ENCODE assay signal across 15 mouse cellular contexts in genomic region chr7:25903156-25903555, GRCm38 (mm10). TPM values are rescaled to one million over a fixed set of nuclear protein-coding genes. Genes with fewer than 3 reads are reported as not detected.
A peak's percentile ranks its signal among the peaks of the same experiment; 100 is the strongest.
DNase-seq lines count a peak whose midpoint lies in the region; ATAC-seq and TF ChIP-seq lines count a peak whose summit lies in the region.
"Had no signal": no experiment of that assay in that cellular context is flagged by ENCODE, and none has a peak within 500 bp of the region (broad histone marks: within the 10 kb centered on the region; RNA-seq: fewer than 3 reads in every experiment).

No protein-coding gene starts in this region.

- H3K9ac ChIP-seq in lung, embryonic 15.5 days = no peak overlapping the region
- H3K9ac ChIP-seq: embryonic facial prominence, embryonic 13.5 days had no signal

- WGBS in kidney, adult 2 months = 50% methylated on average over 14 of the region's 14 CpGs
- 43% methylated on average over 14 of the region's 14 CpGs for WGBS in lung, embryonic 15.5 days
- WGBS in small intestine, adult 2 months = 78% methylated on average over 14 of the region's 14 CpGs

- no peak overlapping the region for H3K4me2 ChIP-seq in lung, embryonic 15.5 days
- H3K4me2 ChIP-seq: embryonic facial prominence, embryonic 13.5 days had no signal

- no peak overlapping the region for H3K4me3 ChIP-seq in kidney, adult 2 months (ENCODE audit: insufficient read depth, low read depth, low read length)
- H3K4me3 ChIP-seq in lung, embryonic 15.5 days = no peak overlapping the region
- H3K4me3 ChIP-seq in small intestine, adult 2 months (ENCODE audit: low read depth, low read length) = no peak overlapping the region
- H3K4me3 ChIP-seq: embryonic facial prominence, embryonic 13.5 days; left cerebral cortex, adult 2 months had no signal

- no peaks in the 10 kb centered on the region for H3K27me3 ChIP-seq in kidney, adult 2 months (replicated peaks; ENCODE audit: control insufficient read depth, insufficient read depth, low read length)
- H3K27me3 ChIP-seq in lung, embryonic 15.5 days = no peaks in the 10 kb centered on the region
- no peaks in the 10 kb centered on the region for H3K27me3 ChIP-seq in small intestine, adult 2 months (ENCODE audit: control insufficient read depth, insufficient read depth, low read length)
- H3K27me3 ChIP-seq: embryonic facial prominence, embryonic 13.5 days had no signal

- ATAC-seq in lung, embryonic 15.5 days (ENCODE audit: borderline replicate concordance, extremely low read depth, low FRiP score, low TSS enrichment) = no peak
- ATAC-seq in CD4-positive, CD25-positive, alpha-beta regulatory T cell, adult 4 months = no peak
- ATAC-seq: inflammation-experienced regulatory T-cells, adult 6 months had no signal

- TF ChIP-seq CTCF in kidney, adult 2 months (conservative IDR thresholded peaks at IDR 0.05; ENCODE audit: insufficient read depth, insufficient read length, low read depth, low read length) = peak; percentile 26; the same call in 1 of the 2 replicates
- peak; percentile 27; the same call in 1 of the 2 replicates for TF ChIP-seq CTCF in small intestine, adult 2 months (IDR thresholded peaks at IDR 0.05; ENCODE audit: extremely low read depth, insufficient read length, insufficient replicate concordance, low read depth, low read length)

- no peak for DNase-seq in kidney, adult 2 months
- no peak for DNase-seq in kidney, adult 9 months
- DNase-seq in lung, postnatal 14 days = no peak
- DNase-seq in R1 (ENCODE audit: low read depth, low spot score) = peak; percentile 44
- DNase-seq in adipocyte (ENCODE audit: low spot score) = no peak
- DNase-seq: adrenal gland, postnatal 10 days; cerebellum, postnatal 14 days had no signal

- no peaks in the 10 kb centered on the region for H3K4me1 ChIP-seq in kidney, adult 2 months (ENCODE audit: control insufficient read depth, insufficient read depth, low read length)
- H3K4me1 ChIP-seq in lung, embryonic 15.5 days = peaks cover 26% of the 10 kb centered on the region
- peaks cover 2% of the 10 kb centered on the region; the same call in 1 of the 2 replicates for H3K4me1 ChIP-seq in small intestine, adult 2 months (ENCODE audit: control insufficient read depth, insufficient read depth, insufficient read length, low read length)
- H3K4me1 ChIP-seq: embryonic facial prominence, embryonic 13.5 days had no signal

- no peaks in the 10 kb centered on the region for H3K9me3 ChIP-seq in lung, embryonic 15.5 days

- no peaks in the 10 kb centered on the region for H3K36me3 ChIP-seq in kidney, adult 2 months (ENCODE audit: control insufficient read depth, insufficient read depth, low read length)
- no peaks in the 10 kb centered on the region for H3K36me3 ChIP-seq in lung, embryonic 15.5 days
- no peaks in the 10 kb centered on the region for H3K36me3 ChIP-seq in small intestine, adult 2 months (ENCODE audit: control insufficient read depth, insufficient read depth, low read length)
- H3K36me3 ChIP-seq: embryonic facial prominence, embryonic 13.5 days had no signal

- H3K27ac ChIP-seq in kidney, adult 2 months (ENCODE audit: insufficient read depth, low read depth, low read length) = no peak overlapping the region
- peak overlapping the region; percentile 66 for H3K27ac ChIP-seq in lung, embryonic 15.5 days
- no peak overlapping the region; the same call in 1 of the 2 replicates for H3K27ac ChIP-seq in small intestine, adult 2 months (ENCODE audit: insufficient read depth, low read depth, low read length)
- H3K27ac ChIP-seq: embryonic facial prominence, embryonic 13.5 days; left cerebral cortex, adult 2 months had no signal

- TF ChIP-seq POLR2A in kidney, adult 2 months (IDR thresholded peaks at IDR 0.05; ENCODE audit: low read depth, low read length) = no peak
- TF ChIP-seq POLR2A in small intestine, adult 2 months (IDR thresholded peaks at IDR 0.05; ENCODE audit: low read depth, low read length) = no peak

RNA-seq across cellular contexts. Expression of gene Cyp2b10, which starts 5.7 kb away (rescaled TPM):
- not detected in 2 replicates for polyA plus RNA-seq in kidney, adult 2 months (2012; rRNA removed)
- 0.35 and 0.59 TPM in 2 replicates for polyA plus RNA-seq in lung, embryonic 15.5 days (2015; fragmentation: Nextera tagmentation; extraction: Ambion mirVana)
- polyA plus RNA-seq in small intestine, adult 2 months (2012; rRNA removed) = 40.2 and 48.9 TPM in 2 replicates
- polyA plus RNA-seq in CD4-positive, CD25-positive, alpha-beta regulatory T cell, adult 4 months (2017; shearing (Covaris generic)) = not detected
- polyA plus RNA-seq: embryonic facial prominence, embryonic 13.5 days; forebrain, embryonic 11.5 days; inflammation-experienced regulatory T-cells, adult 6 months; limb, embryonic 14.5 days had no signal

Comparison
In these comparisons a context has a peak if more than half of its experiments do, and no peak if none do; other contexts are left out.
1. RNA of gene Cyp2b10, which starts 5.7 kb away (polyA plus RNA-seq): 40.2 to 48.9 TPM in small intestine, adult 2 months; 0.35 to 0.59 TPM in lung, embryonic 15.5 days, not detected in kidney, adult 2 months and not detected in CD4-positive, CD25-positive, alpha-beta regulatory T cell, adult 4 months; every median in the first group is over 10 times any median in the second.